33 mouse cellular contexts compared by ENCODE assay signal in genomic region chr8:121560432-121561100, GRCm38 (mm10). TPM values are rescaled to one million over a fixed set of nuclear protein-coding genes. Genes with fewer than 3 reads are reported as not detected.
DNase-seq lines count a peak whose midpoint lies in the region; ATAC-seq and TF ChIP-seq lines count a peak whose summit lies in the region.
"Had no signal": no experiment of that assay in that cellular context is flagged by ENCODE, and none has a peak within 500 bp of the region (broad histone marks: within the 10 kb centered on the region; RNA-seq: fewer than 3 reads in every experiment).

No protein-coding gene starts in this region.

- H3K4me2 ChIP-seq in hindbrain, embryonic 13.5 days: no peak overlapping the region
- H3K4me2 ChIP-seq in hindbrain, embryonic 11.5 days (replicated peaks; ENCODE audit: low read depth, low read length): no peak overlapping the region
- H3K4me2 ChIP-seq: forebrain, embryonic 13.5 days; heart, embryonic 13.5 days; hindbrain, embryonic 12.5 days; intestine, embryonic 15.5 days had no signal

- H3K4me3 ChIP-seq in gastrocnemius, adult 2 months: no peak overlapping the region
- H3K4me3 ChIP-seq in hindbrain, embryonic 13.5 days: no peak overlapping the region
- H3K4me3 ChIP-seq in hindbrain, embryonic 11.5 days (ENCODE audit: low read depth, low read length): no peak overlapping the region
- H3K4me3 ChIP-seq: forebrain, embryonic 10.5 days; forebrain, embryonic 13.5 days; heart, embryonic 10.5 days; heart, embryonic 13.5 days; hindbrain, embryonic 12.5 days; intestine, embryonic 15.5 days had no signal

- DNase-seq in cerebellum, adult 11-12 months: peak; percentile 40
- DNase-seq in cerebellum, postnatal 10 days: no peak
- peak; percentile 15 for DNase-seq in gastrocnemius, adult 2 months
- DNase-seq in gastrocnemius, postnatal 36 days: no peak
- no peak for DNase-seq in hindbrain, embryonic 11.5 days (ENCODE audit: low spot score)
- no peak for DNase-seq in thymus, postnatal 4 days
- DNase-seq: adrenal gland, adult 8-10 months; adrenal gland, postnatal 25 days; B cell, adult 2 months; cerebellum, adult 2 months; cerebellum, postnatal 36 days; heart, adult 18-20 months; heart, postnatal 14 days; heart, postnatal 4 days; kidney, adult 11 months; kidney, adult 8-10 months had no signal

- H3K27ac ChIP-seq in gastrocnemius, adult 2 months: peak overlapping the region; percentile 93
- no peak overlapping the region for H3K27ac ChIP-seq in hindbrain, embryonic 13.5 days
- H3K27ac ChIP-seq in hindbrain, embryonic 11.5 days (ENCODE audit: low read depth, low read length): no peak overlapping the region
- H3K27ac ChIP-seq: forebrain, embryonic 10.5 days; forebrain, embryonic 13.5 days; heart, embryonic 10.5 days; heart, embryonic 13.5 days; hindbrain, embryonic 12.5 days; intestine, embryonic 15.5 days had no signal

- H3K9ac ChIP-seq in hindbrain, embryonic 13.5 days: 0 out of 2 replicates have a peak overlapping the region, but pooled peaks have one; percentile 5
- no peak overlapping the region for H3K9ac ChIP-seq in hindbrain, embryonic 11.5 days (ENCODE audit: low read depth, low read length)
- H3K9ac ChIP-seq: forebrain, embryonic 13.5 days; heart, embryonic 13.5 days; hindbrain, embryonic 12.5 days; intestine, embryonic 15.5 days had no signal

- no peak for TF ChIP-seq CTCF in gastrocnemius, adult 2 months (IDR thresholded peaks at IDR 0.05)

- H3K27me3 ChIP-seq in hindbrain, embryonic 13.5 days: no peaks in the 10 kb centered on the region
- H3K27me3 ChIP-seq in hindbrain, embryonic 11.5 days (ENCODE audit: control insufficient read depth, insufficient read depth, low read length): no peaks in the 10 kb centered on the region
- H3K27me3 ChIP-seq: CH12.LX; forebrain, embryonic 13.5 days; heart, embryonic 13.5 days; hindbrain, embryonic 12.5 days; intestine, embryonic 15.5 days; Patski had no signal

- no peaks in the 10 kb centered on the region for H3K9me3 ChIP-seq in hindbrain, embryonic 13.5 days
- no peaks in the 10 kb centered on the region for H3K9me3 ChIP-seq in hindbrain, embryonic 11.5 days (ENCODE audit: control insufficient read depth, low read length)
- H3K9me3 ChIP-seq: forebrain, embryonic 10.5 days; forebrain, embryonic 13.5 days; G1E; heart, embryonic 10.5 days; heart, embryonic 13.5 days; hindbrain, embryonic 12.5 days; intestine, embryonic 15.5 days had no signal

- H3K36me3 ChIP-seq in hindbrain, embryonic 13.5 days: peaks cover 52% of the 10 kb centered on the region
- no peaks in the 10 kb centered on the region for H3K36me3 ChIP-seq in hindbrain, embryonic 11.5 days (ENCODE audit: control insufficient read depth, insufficient read depth, low read length)

- ATAC-seq in hindbrain, embryonic 13.5 days (ENCODE audit: low FRiP score): no peak
- no peak for ATAC-seq in hindbrain, embryonic 11.5 days (ENCODE audit: low FRiP score)
- ATAC-seq: forebrain, embryonic 13.5 days; forebrain, embryonic 16.5 days; hindbrain, embryonic 16.5 days; intestine, embryonic 15.5 days; Patski had no signal

- H3K4me1 ChIP-seq in hindbrain, embryonic 13.5 days (replicated peaks): peaks cover 16% of the 10 kb centered on the region
- H3K4me1 ChIP-seq in hindbrain, embryonic 11.5 days (replicated peaks; ENCODE audit: control insufficient read depth, insufficient read depth, low read length): no peaks in the 10 kb centered on the region
- H3K4me1 ChIP-seq: forebrain, embryonic 13.5 days had no signal

- intact Hi-C loops in gastrocnemius, adult 2 months (cut with DNase I): no loop called here
- intact Hi-C loops in gastrocnemius, postnatal 36 days (cut with DNase I): no loop called here

- 90% methylated on average over 7 of the region's 7 CpGs for WGBS in hindbrain, embryonic 13.5 days
- 90% methylated on average over 7 of the region's 7 CpGs for WGBS in hindbrain, embryonic 11.5 days

RNA-seq across cellular contexts. Expression of gene 1700018B08Rik, which starts 16.4 kb away (rescaled TPM):
- not detected for total RNA-seq in gastrocnemius, adult 2 months (2021)
- total RNA-seq in gastrocnemius, postnatal 36 days (2021): not detected
- not detected in 2 replicates for polyA plus RNA-seq in hindbrain, embryonic 13.5 days (2015; fragmentation: Nextera tagmentation; extraction: Ambion mirVana)
- polyA plus RNA-seq in hindbrain, embryonic 11.5 days (2014; fragmentation: Nextera tagmentation; extraction: Ambion mirVana): not detected in 2 replicates
- total RNA-seq: adrenal gland, adult 8-10 months; adrenal gland, postnatal 25 days; CH12.LX; G1E; gastrocnemius, adult 8-10 months; gastrocnemius, postnatal 4 days; heart, adult 18-20 months; heart, postnatal 14 days; heart, postnatal 4 days had no signal
- polyA plus RNA-seq: cerebellum, adult 2 months; embryonic facial prominence, embryonic 11.5 days; embryonic facial prominence, embryonic 14.5 days; forebrain, embryonic 10.5 days; forebrain, embryonic 13.5 days; forebrain, embryonic 16.5 days; G1E; heart, embryonic 10.5 days; heart, embryonic 13.5 days; heart, embryonic 16.5 days; hindbrain, embryonic 12.5 days; hindbrain, embryonic 16.5 days; intestine, embryonic 15.5 days; Patski had no signal

RNA-seq across cellular contexts. Expression of gene Fbxo31, which starts 18.0 kb away (rescaled TPM):
- 100 to 1,000 TPM; 141 to 165 TPM for total RNA-seq in gastrocnemius, adult 2 months (2021)
- 100 to 1,000 TPM; 100 to 124 TPM for total RNA-seq in gastrocnemius, postnatal 36 days (2021)
- polyA plus RNA-seq in hindbrain, embryonic 13.5 days (2015; fragmentation: Nextera tagmentation; extraction: Ambion mirVana): 24.4 and 26.8 TPM in 2 replicates
- 12.0 and 13.2 TPM in 2 replicates for polyA plus RNA-seq in hindbrain, embryonic 11.5 days (2014; fragmentation: Nextera tagmentation; extraction: Ambion mirVana)

RNA-seq across cellular contexts. Expression of gene Map1lc3b, which starts 29.6 kb away (rescaled TPM):
- 100 to 1,000 TPM; 166 to 175 TPM for total RNA-seq in gastrocnemius, adult 2 months (2021)
- total RNA-seq in gastrocnemius, postnatal 36 days (2021): 100 to 1,000 TPM; 133 to 158 TPM
- 372 and 374 TPM in 2 replicates for polyA plus RNA-seq in hindbrain, embryonic 13.5 days (2015; fragmentation: Nextera tagmentation; extraction: Ambion mirVana)
- polyA plus RNA-seq in hindbrain, embryonic 11.5 days (2014; fragmentation: Nextera tagmentation; extraction: Ambion mirVana): 297 and 307 TPM in 2 replicates

Comparison
In these comparisons a context has a peak if more than half of its experiments do, and no peak if none do; other contexts are left out.
1. DNase-seq: peak in cerebellum, adult 11-12 months (single experiment) and gastrocnemius, adult 2 months (single experiment); none in cerebellum, postnatal 10 days (0 of 2), gastrocnemius, postnatal 36 days (0 of 2), hindbrain, embryonic 11.5 days (single experiment) and thymus, postnatal 4 days (single experiment).